ENCODE assay signal across 8 mouse cellular contexts in genomic region chr2:32927624-32928234, GRCm38 (mm10). TPM values are rescaled to one million over a fixed set of nuclear protein-coding genes. Genes with fewer than 3 reads are reported as not detected.
A peak's percentile ranks its signal among the peaks of the same experiment; 100 is the strongest.
DNase-seq lines count a peak whose midpoint lies in the region; ATAC-seq and TF ChIP-seq lines count a peak whose summit lies in the region.

No protein-coding gene starts in this region.

- no peak overlapping the region for H3K4me2 ChIP-seq in liver, embryonic 12.5 days
- no peak overlapping the region for H3K4me2 ChIP-seq in limb, embryonic 13.5 days (replicated peaks)

- no peak for TF ChIP-seq POLR2A in liver, adult 2 months (IDR thresholded peaks at IDR 0.05; ENCODE audit: extremely low read depth, insufficient read depth, low read length)
- TF ChIP-seq POLR2A in olfactory bulb, adult 2 months (IDR thresholded peaks at IDR 0.05; ENCODE audit: insufficient read depth, low read depth, low read length): no peak

- ATAC-seq in cerebellum, adult (ENCODE audit: insufficient number of reproducible peaks, low FRiP score, low TSS enrichment): 0 out of 2 replicates have a peak, but pooled peaks have one; percentile 11
- ATAC-seq in liver, embryonic 12.5 days: no peak
- no peak for ATAC-seq in limb, embryonic 13.5 days (ENCODE audit: low FRiP score, low read depth)
- no peak for ATAC-seq in megakaryocyte, adult 5-6 weeks (ENCODE audit: poor library complexity, severe bottlenecking)
- no peak for ATAC-seq in erythroid progenitor cell, adult 5-6 weeks (replicated peaks; ENCODE audit: low FRiP score, poor library complexity, severe bottlenecking)

- peak overlapping the region; percentile 45 for H3K27ac ChIP-seq in liver, adult 2 months (replicated peaks; ENCODE audit: insufficient read depth, low read depth, low read length)
- H3K27ac ChIP-seq in liver, embryonic 12.5 days: no peak overlapping the region
- H3K27ac ChIP-seq in limb, embryonic 13.5 days: no peak overlapping the region
- H3K27ac ChIP-seq in olfactory bulb, adult 2 months (ENCODE audit: insufficient read depth, low read depth, low read length): peak overlapping the region; percentile 53; the same call in 1 of the 2 replicates

- H3K79me2 ChIP-seq in liver, adult 2 months (ENCODE audit: control insufficient read depth, insufficient read depth, low read length): no peaks in the 10 kb centered on the region

- H3K4me1 ChIP-seq in liver, adult 2 months (ENCODE audit: control insufficient read depth, insufficient read depth, low read length): peaks cover 15% of the 10 kb centered on the region; the same call in 1 of the 2 replicates
- H3K4me1 ChIP-seq in liver, embryonic 12.5 days: no peaks in the 10 kb centered on the region; the same call in 1 of the 2 replicates
- H3K4me1 ChIP-seq in limb, embryonic 13.5 days: 0 out of 2 replicates have a peak, but pooled peaks cover 5% of the 10 kb centered on the region
- H3K4me1 ChIP-seq in olfactory bulb, adult 2 months (ENCODE audit: control insufficient read depth, insufficient read depth, low read length): peaks cover 50% of the 10 kb centered on the region

- H3K27me3 ChIP-seq in liver, adult 2 months (ENCODE audit: control insufficient read depth, insufficient read depth, low read length): no peaks in the 10 kb centered on the region
- no peaks in the 10 kb centered on the region for H3K27me3 ChIP-seq in liver, embryonic 12.5 days (replicated peaks)
- H3K27me3 ChIP-seq in limb, embryonic 13.5 days: no peaks in the 10 kb centered on the region

- DNase-seq in cerebellum, adult 11-12 months: no peak
- peak; percentile 82 for DNase-seq in liver, adult 2 months (ENCODE audit: extremely low read depth, low read depth, low spot score)

- peak overlapping the region; percentile 15; the same call in 1 of the 2 replicates for H3K9ac ChIP-seq in liver, adult 2 months (ENCODE audit: low read depth, low read length)
- no peak overlapping the region for H3K9ac ChIP-seq in liver, embryonic 12.5 days
- H3K9ac ChIP-seq in limb, embryonic 13.5 days: 0 out of 2 replicates have a peak overlapping the region, but pooled peaks have one; percentile 13

- no peak for TF ChIP-seq CTCF in liver, adult 2 months (IDR thresholded peaks at IDR 0.05; ENCODE audit: low read depth, low read length)
- no peak for TF ChIP-seq CTCF in olfactory bulb, adult 2 months (IDR thresholded peaks at IDR 0.05; ENCODE audit: insufficient read depth, low read depth, low read length)

- 34% methylated on average over 15 of the region's 15 CpGs for WGBS in liver, adult 2 months
- 73% methylated on average over 15 of the region's 15 CpGs for WGBS in liver, embryonic 12.5 days (ENCODE audit: insufficient replicate concordance)
- 70% methylated on average over 15 of the region's 15 CpGs for WGBS in limb, embryonic 13.5 days
- 57% methylated on average over 15 of the region's 15 CpGs for WGBS in olfactory bulb, adult 2 months

- H3K36me3 ChIP-seq in liver, adult 2 months (ENCODE audit: control insufficient read depth, insufficient read depth, low read length): no peaks in the 10 kb centered on the region
- H3K36me3 ChIP-seq in liver, embryonic 12.5 days: peaks cover 17% of the 10 kb centered on the region
- H3K36me3 ChIP-seq in limb, embryonic 13.5 days: peaks cover 69% of the 10 kb centered on the region

- H3K9me3 ChIP-seq in liver, embryonic 12.5 days (replicated peaks): no peaks in the 10 kb centered on the region
- H3K9me3 ChIP-seq in limb, embryonic 13.5 days: no peaks in the 10 kb centered on the region

- no peak overlapping the region for H3K4me3 ChIP-seq in liver, adult 2 months (ENCODE audit: insufficient read depth, low read depth, low read length)
- no peak overlapping the region for H3K4me3 ChIP-seq in liver, embryonic 12.5 days
- no peak overlapping the region for H3K4me3 ChIP-seq in limb, embryonic 13.5 days
- no peak overlapping the region for H3K4me3 ChIP-seq in olfactory bulb, adult 2 months (ENCODE audit: insufficient read depth, low read depth, low read length)

RNA-seq across cellular contexts. Expression of gene Rpl12, which starts 33.6 kb away (rescaled TPM):
- total RNA-seq in liver, adult 2 months (2014; rRNA removed): 473 and 515 TPM in 2 replicates
- polyA plus RNA-seq in liver, adult 2 months (2012; rRNA removed): 134 and 158 TPM in 2 replicates
- polyA plus RNA-seq in liver, embryonic 12.5 days (2016; fragmentation: Nextera tagmentation; extraction: Ambion mirVana): 171 and 174 TPM in 2 replicates
- 159 and 175 TPM in 2 replicates for polyA plus RNA-seq in limb, embryonic 13.5 days (2015; fragmentation: Nextera tagmentation; extraction: Ambion mirVana)
- not detected in 2 replicates for polyA plus RNA-seq in olfactory bulb, adult 2 months (2012; ENCODE audit: insufficient read depth, insufficient read length, low replicate concordance, missing spikeins)
- 1,104 and 1,138 TPM in 2 replicates for total RNA-seq in megakaryocyte, adult 5-6 weeks (2015)
- total RNA-seq in megakaryocyte, adult 5-6 weeks (2017): 1,103 and 1,144 TPM in 2 replicates
- 414 and 420 TPM in 2 replicates for total RNA-seq in erythroid progenitor cell, adult 5-6 weeks (2015; ENCODE audit: low replicate concordance)
- total RNA-seq in erythroid progenitor cell, adult 5-6 weeks (2017; ENCODE audit: low replicate concordance): 266 and 285 TPM in 2 replicates

RNA-seq across cellular contexts. Expression of gene Lrsam1, which starts 33.7 kb away (rescaled TPM):
- total RNA-seq in liver, adult 2 months (2014; rRNA removed): 6.0 and 9.7 TPM in 2 replicates
- polyA plus RNA-seq in liver, adult 2 months (2012; rRNA removed): 8.8 and 9.7 TPM in 2 replicates
- 3.5 and 4.4 TPM in 2 replicates for polyA plus RNA-seq in liver, embryonic 12.5 days (2016; fragmentation: Nextera tagmentation; extraction: Ambion mirVana)
- 13.9 and 14.1 TPM in 2 replicates for polyA plus RNA-seq in limb, embryonic 13.5 days (2015; fragmentation: Nextera tagmentation; extraction: Ambion mirVana)
- not detected in 2 replicates for polyA plus RNA-seq in olfactory bulb, adult 2 months (2012; ENCODE audit: insufficient read depth, insufficient read length, low replicate concordance, missing spikeins)
- 3.2 and 5.5 TPM in 2 replicates for total RNA-seq in megakaryocyte, adult 5-6 weeks (2015)
- total RNA-seq in megakaryocyte, adult 5-6 weeks (2017): 7.2 and 10.6 TPM in 2 replicates
- 3.8 TPM in 1 of 2 replicates, not detected in the other for total RNA-seq in erythroid progenitor cell, adult 5-6 weeks (2015; ENCODE audit: low replicate concordance)
- 0.30 and 1.0 TPM in 2 replicates for total RNA-seq in erythroid progenitor cell, adult 5-6 weeks (2017; ENCODE audit: low replicate concordance)

RNA-seq across cellular contexts. Expression of gene Fam129b, which starts 51.8 kb away (rescaled TPM):
- total RNA-seq in liver, adult 2 months (2014; rRNA removed): 6.5 and 6.8 TPM in 2 replicates
- polyA plus RNA-seq in liver, adult 2 months (2012; rRNA removed): 5.6 and 10.5 TPM in 2 replicates
- 11.9 and 12.4 TPM in 2 replicates for polyA plus RNA-seq in liver, embryonic 12.5 days (2016; fragmentation: Nextera tagmentation; extraction: Ambion mirVana)
- polyA plus RNA-seq in limb, embryonic 13.5 days (2015; fragmentation: Nextera tagmentation; extraction: Ambion mirVana): 48.5 and 55.8 TPM in 2 replicates
- polyA plus RNA-seq in olfactory bulb, adult 2 months (2012; ENCODE audit: insufficient read depth, insufficient read length, low replicate concordance, missing spikeins): not detected in 2 replicates
- 18.4 and 20.9 TPM in 2 replicates for total RNA-seq in megakaryocyte, adult 5-6 weeks (2015)
- total RNA-seq in megakaryocyte, adult 5-6 weeks (2017): 38.3 and 40.7 TPM in 2 replicates
- 2.2 and 8.8 TPM in 2 replicates for total RNA-seq in erythroid progenitor cell, adult 5-6 weeks (2015; ENCODE audit: low replicate concordance)
- 5.0 and 11.5 TPM in 2 replicates for total RNA-seq in erythroid progenitor cell, adult 5-6 weeks (2017; ENCODE audit: low replicate concordance)

RNA-seq across cellular contexts. Expression of gene Slc2a8, which starts 54.2 kb away (rescaled TPM):
- total RNA-seq in liver, adult 2 months (2014; rRNA removed): 7.9 and 9.4 TPM in 2 replicates
- 59.4 and 66.1 TPM in 2 replicates for polyA plus RNA-seq in liver, adult 2 months (2012; rRNA removed)
- polyA plus RNA-seq in liver, embryonic 12.5 days (2016; fragmentation: Nextera tagmentation; extraction: Ambion mirVana): 11.2 and 11.9 TPM in 2 replicates
- polyA plus RNA-seq in limb, embryonic 13.5 days (2015; fragmentation: Nextera tagmentation; extraction: Ambion mirVana): 27.3 and 28.9 TPM in 2 replicates
- not detected in 2 replicates for polyA plus RNA-seq in olfactory bulb, adult 2 months (2012; ENCODE audit: insufficient read depth, insufficient read length, low replicate concordance, missing spikeins)
- 1.4 and 1.5 TPM in 2 replicates for total RNA-seq in megakaryocyte, adult 5-6 weeks (2015)
- total RNA-seq in megakaryocyte, adult 5-6 weeks (2017): 0.89 and 1.8 TPM in 2 replicates
- 1.3 and 2.2 TPM in 2 replicates for total RNA-seq in erythroid progenitor cell, adult 5-6 weeks (2015; ENCODE audit: low replicate concordance)
- 1.0 and 2.0 TPM in 2 replicates for total RNA-seq in erythroid progenitor cell, adult 5-6 weeks (2017; ENCODE audit: low replicate concordance)

Comparison
In these comparisons a context has a peak if more than half of its experiments do, and no peak if none do; other contexts are left out.
1. H3K27ac ChIP-seq: peak in liver, adult 2 months (single experiment) and olfactory bulb, adult 2 months (single experiment); none in liver, embryonic 12.5 days (single experiment) and limb, embryonic 13.5 days (single experiment).
2. RNA of gene Rpl12, which starts 33.6 kb away (polyA plus RNA-seq): 171 to 174 TPM in liver, embryonic 12.5 days, 159 to 175 TPM in limb, embryonic 13.5 days and 134 to 158 TPM in liver, adult 2 months; not detected in olfactory bulb, adult 2 months; every median in the first group is over 100 times any median in the second.